Mouse (Mus musculus) activated CD4-positive, CD25-positive, alpha-beta regulatory T cell, adult 9 weeks (primary cell): ENCODE measurements around the gene Col13a1. TPM values are rescaled to one million over a fixed set of nuclear protein-coding genes. Genes with fewer than 3 reads are reported as not detected.

Experiments used
- polyA plus RNA-seq: library from polyadenylated mRNA; unstranded; fragments of 100-300 nt; shearing (Covaris generic); gene quantifications from one replicate; pipeline ENCODE4 v1.2.1, GENCODE M21; 2017

Gene Col13a1
- polyA plus RNA-seq = not detected

DNA sequence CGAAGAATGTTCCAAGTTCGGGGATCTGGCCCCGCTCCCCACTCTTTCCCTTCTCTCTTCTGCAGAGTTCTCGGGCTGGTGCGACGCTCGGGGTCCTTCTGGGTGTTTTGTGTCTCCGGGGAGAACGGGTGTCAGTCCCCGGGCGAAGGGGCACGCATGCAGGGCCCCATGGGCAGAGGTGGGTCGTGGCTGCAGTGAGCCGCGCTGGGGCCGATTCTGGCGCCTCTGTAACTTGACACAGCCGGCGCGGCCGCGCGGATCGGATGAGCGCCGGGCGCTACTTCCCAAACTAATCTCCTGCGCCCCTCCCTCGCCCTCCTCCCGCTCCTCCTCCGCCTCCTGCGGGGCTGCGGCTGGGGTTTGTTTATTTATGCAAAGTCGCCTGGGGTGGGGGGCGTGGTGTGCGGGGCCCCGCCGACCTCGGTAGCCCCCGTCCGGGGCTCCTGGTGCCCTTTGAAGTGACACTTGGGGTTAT lies at the start of gene Col13a1:
Col13a1 (minus strand) TSS at position 243 of the 475 bp plus-strand sequence.

Other genes starting within 250 kb of the Col13a1 start
- not detected for gene H2afy2, start 195.0 kb downstream of the Col13a1 start, polyA plus RNA-seq
- not detected for gene Neurog3, start 154.0 kb upstream of the Col13a1 start, polyA plus RNA-seq
- gene Fam241b, start 164.8 kb upstream of the Col13a1 start, polyA plus RNA-seq = 13.3 TPM